Mouse (Mus musculus) cerebellum, adult 9-11 months (tissue): ENCODE results near the gene Vmn2r26.
"Not testable (repeated sequence)": the region's sequence is repeated elsewhere in the genome, so short reads cannot be mapped to it uniquely, and the experiment has no call there.

Experiments
- DNase-seq: peaks from one replicate; pipeline ENCODE4 v3.0.0; 2022

Gene Vmn2r26

DNA sequence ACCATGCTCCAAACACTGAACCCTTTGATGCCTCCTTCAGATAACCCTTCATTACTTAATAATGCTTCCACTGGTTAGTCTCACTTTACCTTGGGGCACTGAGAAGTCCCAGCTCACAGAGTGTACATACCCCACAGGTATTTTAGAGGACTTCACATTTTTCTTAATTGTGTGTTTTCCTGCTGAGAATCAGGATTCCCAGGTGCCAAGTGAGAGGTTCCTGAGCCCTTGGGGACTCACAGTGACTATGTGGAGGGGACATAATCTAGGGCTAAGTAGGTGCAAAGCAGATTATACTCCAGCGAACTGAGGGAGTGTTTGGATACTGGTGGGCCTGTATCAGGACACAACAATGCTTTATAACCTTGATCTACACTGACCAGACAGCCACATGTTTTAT is at the start of gene Vmn2r26:
Gene Vmn2r26 (plus strand): TSS at position 301 of the 400 bp plus-strand sequence.
- DNase-seq, result not testable (repeated sequence)

DNA sequence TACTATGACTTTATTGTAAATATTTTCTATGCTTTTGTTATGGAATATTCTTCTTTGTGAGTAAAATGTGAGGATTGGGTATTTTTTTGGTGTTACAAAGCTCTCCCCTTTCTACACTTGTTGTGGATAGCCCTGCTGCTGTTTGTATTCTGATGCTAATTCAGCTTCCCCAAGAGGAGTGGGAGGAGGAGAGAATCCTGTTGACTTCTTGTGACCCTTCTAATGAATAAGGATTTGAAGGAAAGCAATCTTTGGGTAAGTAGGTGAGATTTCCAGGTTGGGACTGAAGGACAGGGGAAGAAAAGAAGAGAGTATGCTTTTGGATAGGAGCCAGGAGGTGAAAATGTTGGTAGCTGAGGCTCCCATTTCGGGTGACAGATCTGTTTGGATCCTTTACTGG is 3.5 kb upstream of the Vmn2r26 start:
- DNase-seq, result no peak

DNA sequence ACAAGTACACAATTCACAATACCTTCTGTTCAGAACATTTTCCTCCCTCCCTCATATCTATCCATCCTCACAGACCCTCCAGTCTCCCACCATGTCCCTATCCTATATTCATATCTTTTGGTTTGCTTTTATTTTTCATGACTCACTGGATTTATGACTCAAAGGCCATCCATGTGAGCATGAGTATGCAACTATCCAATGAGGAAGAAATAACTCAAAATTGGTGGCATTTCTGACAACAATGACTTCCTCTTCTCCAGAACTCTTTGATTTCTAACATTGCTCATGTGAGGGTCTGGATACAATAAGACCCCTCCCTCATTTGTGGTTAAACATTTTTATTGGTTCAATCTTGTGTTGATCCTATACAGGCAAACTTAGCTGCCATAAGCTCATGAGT is 24.0 kb downstream of the Vmn2r26 start:
- DNase-seq, result no peak

DNA sequence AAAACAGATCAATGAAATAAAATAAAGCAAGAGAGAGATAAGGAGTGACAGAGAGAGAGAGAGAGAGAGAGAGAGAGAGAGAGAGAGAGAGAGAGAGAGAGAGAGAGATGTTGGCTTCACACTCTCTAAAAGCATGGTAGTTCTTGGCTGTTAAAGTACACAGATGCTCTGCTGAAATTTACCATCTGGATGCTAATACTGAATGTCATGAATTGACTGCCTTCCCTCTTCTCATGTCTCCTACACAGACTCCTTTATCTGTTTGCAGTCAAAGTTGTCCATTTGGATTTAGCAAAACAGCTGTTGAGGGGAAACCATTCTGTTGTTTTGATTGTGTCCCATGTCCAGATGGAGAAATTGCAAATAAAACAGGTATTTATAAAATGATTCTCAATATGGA is 29.2 kb downstream of the Vmn2r26 start:
- not testable (repeated sequence) for DNase-seq

DNA sequence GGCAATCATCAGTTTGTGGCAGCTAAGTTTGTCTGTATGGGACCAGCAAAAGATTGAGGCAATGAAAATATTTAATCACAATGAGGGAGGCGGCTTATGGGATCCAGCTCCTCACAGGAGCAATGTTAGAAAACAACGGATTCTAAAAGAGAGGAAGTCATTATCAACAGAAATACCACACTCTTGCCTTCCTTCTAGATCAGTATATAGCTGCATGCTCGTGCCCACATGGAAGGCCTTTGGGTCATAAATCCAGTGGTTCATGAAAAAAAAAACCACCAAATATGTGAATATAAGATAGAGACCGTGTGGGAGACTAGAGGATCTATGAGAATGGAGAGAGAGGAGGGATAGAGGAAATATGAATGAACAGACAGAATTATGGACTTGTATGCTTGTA is 78.0 kb downstream of the Vmn2r26 start:
- no peak for DNase-seq
